Mouse (Mus musculus): ENCODE measurements at regions not wholly inside any gene's neighbourhood (a gene's known extent, or its start where the extent isn't known, plus 50 kb on each side); places are given as distances from the start of the nearest gene placed in this dataset.

- H3K4me1 ChIP-seq (ENCODE audit: control insufficient read depth, insufficient read depth, low read depth, low read length) = no peaks in the 10 kb centered on the region
- H3K27ac ChIP-seq (ENCODE audit: low read depth, low read length) = no peak overlapping the region
- ATAC-seq = no peak
- H3K9ac ChIP-seq (ENCODE audit: low read depth, low read length) = no peak overlapping the region
- peak overlapping the region; percentile 44 for H3K4me2 ChIP-seq (ENCODE audit: low read length)
- H3K36me3 ChIP-seq (ENCODE audit: control insufficient read depth, insufficient read depth, low read length) = no peaks in the 10 kb centered on the region
- no peaks in the 10 kb centered on the region for H3K9me3 ChIP-seq (ENCODE audit: control insufficient read depth, low read length)
- no peak overlapping the region for H3K4me3 ChIP-seq (ENCODE audit: low read length)
- no peaks in the 10 kb centered on the region for H3K27me3 ChIP-seq (replicated peaks; ENCODE audit: control insufficient read depth, insufficient read depth, low read length)
- WGBS = 24% methylated on average over 6 of the region's 6 CpGs
Measured at GRCm38 (mm10) chr2:47424910-47425309, 1389.0 kb upstream of the Acvr2a start.

- Histone ChIP-seq H3K27ac (ENCODE audit: low read depth, low read length) (no peak overlapping the region), H3K27me3 (replicated peaks; ENCODE audit: control insufficient read depth, insufficient read depth, low read length) (no peaks in the 10 kb centered on the region), H3K9ac (ENCODE audit: low read depth, low read length) (no peak overlapping the region), H3K9me3 (ENCODE audit: control insufficient read depth, low read length) (no peaks in the 10 kb centered on the region), H3K4me1 (ENCODE audit: control insufficient read depth, insufficient read depth, low read depth, low read length) (no peaks in the 10 kb centered on the region), H3K4me3 (ENCODE audit: low read length) (no peak overlapping the region), H3K4me2 (ENCODE audit: low read length) (no peak overlapping the region), H3K36me3 (ENCODE audit: control insufficient read depth, insufficient read depth, low read length) (no peaks in the 10 kb centered on the region)
- ATAC-seq = no peak
- 58% methylated on average over 2 of the region's 2 CpGs for WGBS
Measured at GRCm38 (mm10) chr2:47429843-47430242, 1384.1 kb upstream of the Acvr2a start.

GRCm38 (mm10) chr2:47466043-47466442 is 1347.9 kb upstream of the Acvr2a start:
- 73% methylated on average over 4 of the region's 4 CpGs for WGBS
- Histone ChIP-seq H3K4me3 (ENCODE audit: low read length) (no peak overlapping the region), H3K9me3 (ENCODE audit: control insufficient read depth, low read length) (0 out of 2 replicates have a peak, but pooled peaks cover 2% of the 10 kb centered on the region), H3K27me3 (replicated peaks; ENCODE audit: control insufficient read depth, insufficient read depth, low read length) (no peaks in the 10 kb centered on the region), H3K4me1 (ENCODE audit: control insufficient read depth, insufficient read depth, low read depth, low read length) (no peaks in the 10 kb centered on the region), H3K27ac (ENCODE audit: low read depth, low read length) (no peak overlapping the region), H3K36me3 (ENCODE audit: control insufficient read depth, insufficient read depth, low read length) (no peaks in the 10 kb centered on the region), H3K9ac (ENCODE audit: low read depth, low read length) (no peak overlapping the region), H3K4me2 (ENCODE audit: low read length) (no peak overlapping the region)
- ATAC-seq = no peak

- H3K9ac ChIP-seq (ENCODE audit: low read depth, low read length) = no peak overlapping the region
- no peaks in the 10 kb centered on the region for H3K27me3 ChIP-seq (replicated peaks; ENCODE audit: control insufficient read depth, insufficient read depth, low read length)
- no peak overlapping the region for H3K27ac ChIP-seq (ENCODE audit: low read depth, low read length)
- no peaks in the 10 kb centered on the region for H3K4me1 ChIP-seq (ENCODE audit: control insufficient read depth, insufficient read depth, low read depth, low read length)
- H3K4me3 ChIP-seq (ENCODE audit: low read length) = no peak overlapping the region
- WGBS = 14% methylated on average over 5 of the region's 5 CpGs
- no peaks in the 10 kb centered on the region for H3K36me3 ChIP-seq (ENCODE audit: control insufficient read depth, insufficient read depth, low read length)
- ATAC-seq = peak; percentile 76
- H3K9me3 ChIP-seq (ENCODE audit: control insufficient read depth, low read length) = no peaks in the 10 kb centered on the region
- no peak overlapping the region for H3K4me2 ChIP-seq (ENCODE audit: low read length)
Measured at GRCm38 (mm10) chr2:47491874-47492539, 1321.9 kb upstream of the Acvr2a start.

Data from hindbrain, embryonic 16.5 days (tissue).